Mouse (Mus musculus) kidney, embryonic 16.5 days (tissue): ENCODE measurements at regions not wholly inside any gene's neighbourhood (a gene's known extent, or its start where the extent isn't known, plus 50 kb on each side); places are given as distances from the start of the nearest gene placed in this dataset.
"Not testable (repeated sequence)": the region's sequence is repeated elsewhere in the genome, so short reads cannot be mapped to it uniquely, and the experiment has no call there.

Experiments
- ATAC-seq: fragments of 200-750 bp; cut with Nextera tagmentation; 2 replicates; pipeline ENCODE4 v1.8.0; 2017; ENCODE audit warnings: moderate TSS enrichment; ENCODE audit not compliant: low FRiP score, low TSS enrichment
- H3K27ac ChIP-seq: fragments of 300-500 bp; sonication (generic); 2 replicates; pipeline ENCODE4 v1.5.1; 2014; ENCODE audit warnings: low read length
- H3K27me3 ChIP-seq: fragments of 300-500 bp; sonication (generic); 2 replicates; pipeline ENCODE4 v1.6.1; 2014; ENCODE audit warnings: low read length, control low read depth, mixed read lengths; ENCODE audit not compliant: insufficient read depth
- H3K36me3 ChIP-seq: fragments of 300-500 bp; sonication (generic); 2 replicates; pipeline ENCODE4 v1.6.1; 2014; ENCODE audit warnings: low read length, control low read depth, mixed read lengths; ENCODE audit not compliant: insufficient read depth
- H3K4me1 ChIP-seq: fragments of 300-500 bp; sonication (generic); 2 replicates; pipeline ENCODE4 v1.6.1; 2014; ENCODE audit warnings: low read length, control low read depth, mixed read lengths; ENCODE audit not compliant: insufficient read depth
- H3K4me2 ChIP-seq: fragments of 300-500 bp; sonication (generic); replicated peaks from 2 replicates; pipeline ENCODE4 v1.6.1; 2014; ENCODE audit warnings: low read depth, low read length
- H3K4me3 ChIP-seq: fragments of 300-500 bp; sonication (generic); 2 replicates; pipeline ENCODE4 v1.5.1; 2014; ENCODE audit warnings: mild to moderate bottlenecking, low read length
- H3K9ac ChIP-seq: fragments of 300-500 bp; sonication (generic); replicated peaks from 2 replicates; pipeline ENCODE4 v1.6.1; 2014; ENCODE audit warnings: low read length
- H3K9me3 ChIP-seq: fragments of 300-500 bp; sonication (generic); 2 replicates; pipeline ENCODE4 v1.6.1; 2016; ENCODE audit warnings: low read length, control low read depth
- WGBS: fragments of 180-500 bp; shearing (Covaris S2); extraction: QIAGEN DNeasy Blood & Tissue Kit; methylation state at CpG from one replicate; pipeline ENCODE4 v1.1.7; 2014; 5-methylcytosine and 5-hydroxymethylcytosine counted together

DNA sequence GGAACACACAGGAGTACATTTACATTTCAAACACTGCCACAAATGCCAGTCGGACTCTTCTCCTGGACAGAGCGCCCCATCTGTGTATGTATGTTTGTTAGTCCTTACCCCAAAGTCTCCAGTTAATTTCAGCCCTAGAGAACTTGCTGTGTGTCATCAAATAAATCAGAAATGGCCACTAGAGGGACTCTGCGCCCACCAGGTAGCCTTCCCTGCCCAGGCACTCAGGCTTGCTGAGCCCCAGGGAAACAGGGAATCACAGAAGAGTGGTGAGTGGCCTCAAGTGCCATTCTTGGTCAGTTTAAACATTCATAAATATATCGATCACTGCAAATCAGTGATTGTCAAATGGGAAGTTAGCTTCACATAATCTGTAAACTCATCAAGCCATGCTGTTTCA lies 102.8 kb upstream of the Ube2dnl1 start:
- 81% methylated on average over 3 of the region's 4 CpGs for WGBS

DNA sequence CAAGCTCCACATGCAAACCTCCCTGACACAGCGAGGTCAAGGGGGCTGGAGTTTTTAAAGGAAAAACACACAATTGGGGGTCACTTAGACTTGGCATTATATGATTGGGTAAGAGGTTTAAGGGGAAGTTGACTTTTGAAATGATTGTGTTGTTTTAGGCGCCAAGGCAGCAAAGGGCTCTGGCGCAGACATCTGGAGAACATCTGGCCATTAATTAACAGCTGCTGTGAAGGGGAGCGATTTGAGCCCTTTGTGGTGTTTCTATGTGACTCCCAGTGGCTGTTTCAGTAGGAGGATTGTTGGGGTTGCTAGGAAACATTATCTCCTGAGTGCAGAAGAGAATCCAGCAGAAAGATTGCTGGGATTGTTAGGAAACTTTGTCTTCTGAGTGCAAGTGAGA lies 88.5 kb upstream of the Ube2dnl1 start:
- no peaks in the 10 kb centered on the region for H3K9me3 ChIP-seq
- H3K9ac ChIP-seq: no peak overlapping the region
- no peak overlapping the region for H3K4me3 ChIP-seq
- no peaks in the 10 kb centered on the region for H3K4me1 ChIP-seq
- no peaks in the 10 kb centered on the region for H3K27me3 ChIP-seq
- H3K4me2 ChIP-seq: no peak overlapping the region
- 42% methylated on average over 4 of the region's 4 CpGs for WGBS
- no peak overlapping the region for H3K27ac ChIP-seq
- ATAC-seq: peak; percentile 46; the same call in 1 of the 2 replicates
- no peaks in the 10 kb centered on the region for H3K36me3 ChIP-seq

More for the DNA sequence above, 102.8 kb upstream of the Ube2dnl1 start:
- H3K36me3 ChIP-seq, H3K27me3 ChIP-seq, H3K4me1 ChIP-seq, ATAC-seq, H3K27ac ChIP-seq, H3K4me3 ChIP-seq, H3K4me2 ChIP-seq, H3K9ac ChIP-seq, H3K9me3 ChIP-seq: not testable (repeated sequence)

- ATAC-seq: no peak
- 83% methylated on average over 3 of the region's 3 CpGs for WGBS
- H3K4me3 ChIP-seq: no peak overlapping the region
- H3K36me3 ChIP-seq: no peaks in the 10 kb centered on the region
- H3K27me3 ChIP-seq: no peaks in the 10 kb centered on the region
- no peak overlapping the region for H3K4me2 ChIP-seq
- no peaks in the 10 kb centered on the region for H3K4me1 ChIP-seq
- no peak overlapping the region for H3K9ac ChIP-seq
- no peak overlapping the region for H3K27ac ChIP-seq
- no peaks in the 10 kb centered on the region for H3K9me3 ChIP-seq
Observed at GRCm38 (mm10) chrX:114836906-114837305, 67.9 kb upstream of the Ube2dnl1 start.

DNA sequence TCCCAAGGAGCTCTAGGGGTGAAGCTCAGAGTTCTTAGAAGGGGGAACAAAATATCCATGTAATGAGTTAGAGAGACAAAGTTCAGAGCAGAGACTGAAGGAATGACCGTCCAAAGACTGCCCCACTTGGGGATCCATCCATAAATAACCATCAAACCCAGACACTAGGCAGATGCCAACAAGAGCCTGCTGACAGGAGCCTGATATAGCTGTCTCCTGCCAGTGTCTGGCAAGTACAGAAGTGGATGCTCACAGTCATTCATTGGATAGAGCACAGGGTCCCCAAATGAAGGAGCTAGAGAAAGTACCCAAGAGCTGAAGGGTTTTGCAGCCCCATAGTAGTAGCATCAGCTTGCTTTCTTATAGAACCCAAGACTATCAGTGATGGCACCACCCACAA lies 61.3 kb upstream of the Ube2dnl1 start:
- ATAC-seq: no peak
- Histone ChIP-seq H3K27ac (no peak overlapping the region), H3K4me3 (no peak overlapping the region), H3K9me3 (no peaks in the 10 kb centered on the region), H3K4me2 (no peak overlapping the region), H3K36me3 (no peaks in the 10 kb centered on the region), H3K4me1 (no peaks in the 10 kb centered on the region), H3K27me3 (no peaks in the 10 kb centered on the region), H3K9ac (no peak overlapping the region)
- WGBS: 78% methylated on average over 1 of the region's 1 CpGs
